Mouse (Mus musculus) A20 (cell line): ENCODE results near the gene Ror1.

Experiments used
- DNase-seq: peaks from one replicate; pipeline ENCODE4 v3.0.0-alpha.2; 2011; ENCODE audit warnings: low read depth, low spot score

Ror1 gene

GRCm38 (mm10) chr4:100116366-100116765 lies 20.8 kb downstream of the Ror1 start:
- no peak for DNase-seq

- DNase-seq: no peak
Observed at GRCm38 (mm10) chr4:100118676-100119075, 23.1 kb downstream of the Ror1 start.

- DNase-seq: no peak
Observed at GRCm38 (mm10) chr4:100119431-100119830, 23.8 kb downstream of the Ror1 start.

- no peak for DNase-seq
Observed at GRCm38 (mm10) chr4:100120547-100120946, 25.0 kb downstream of the Ror1 start.

GRCm38 (mm10) chr4:100122436-100122835 lies 26.8 kb downstream of the Ror1 start:
- DNase-seq: no peak

- no peak for DNase-seq
Observed at GRCm38 (mm10) chr4:100123519-100123918, 27.9 kb downstream of the Ror1 start.

GRCm38 (mm10) chr4:100124056-100124455 lies 28.5 kb downstream of the Ror1 start:
- no peak for DNase-seq

GRCm38 (mm10) chr4:100124935-100125334 lies 29.3 kb downstream of the Ror1 start:
- no peak for DNase-seq

GRCm38 (mm10) chr4:100126531-100127310 lies 31.1 kb downstream of the Ror1 start:
- DNase-seq: no peak

GRCm38 (mm10) chr4:100128026-100128922 lies 32.7 kb downstream of the Ror1 start:
- DNase-seq: no peak

GRCm38 (mm10) chr4:100129201-100129600 lies 33.6 kb downstream of the Ror1 start:
- no peak for DNase-seq

- no peak for DNase-seq
Observed at GRCm38 (mm10) chr4:100130771-100131475, 35.3 kb downstream of the Ror1 start.

GRCm38 (mm10) chr4:100131488-100131887 lies 35.9 kb downstream of the Ror1 start:
- no peak for DNase-seq

- no peak for DNase-seq
Observed at GRCm38 (mm10) chr4:100132261-100132660, 36.7 kb downstream of the Ror1 start.

GRCm38 (mm10) chr4:100136046-100136445 lies 40.5 kb downstream of the Ror1 start:
- no peak for DNase-seq

- DNase-seq: no peak
Observed at GRCm38 (mm10) chr4:100137102-100137835, 41.7 kb downstream of the Ror1 start.

GRCm38 (mm10) chr4:100141626-100142025 lies 46.0 kb downstream of the Ror1 start:
- no peak for DNase-seq

GRCm38 (mm10) chr4:100144744-100145143 lies 49.2 kb downstream of the Ror1 start:
- no peak for DNase-seq

GRCm38 (mm10) chr4:100150797-100151196 lies 55.2 kb downstream of the Ror1 start:
- no peak for DNase-seq

- DNase-seq: no peak
Observed at GRCm38 (mm10) chr4:100154560-100155130, 59.1 kb downstream of the Ror1 start.

GRCm38 (mm10) chr4:100155731-100156130 lies 60.1 kb downstream of the Ror1 start:
- DNase-seq: no peak
